Mouse (Mus musculus): ENCODE data around the gene Gm5724.

The Gm5724 gene

GRCm38 (mm10) chr6:141773710-141774109 lies at the start of gene Gm5724:
Gene Gm5724 (minus strand): TSS chr6:141773810.
- no peak for DNase-seq (ENCODE audit: low spot score)

GRCm38 (mm10) chr6:141797837-141798236 lies 24.2 kb upstream of the Gm5724 start:
- peak; percentile 5 for DNase-seq (ENCODE audit: low spot score)

GRCm38 (mm10) chr6:141774476-141774875 lies 866 bp upstream of the Gm5724 start:
- no peak for DNase-seq (ENCODE audit: low spot score)

- DNase-seq (ENCODE audit: low spot score) = no peak
Observed at GRCm38 (mm10) chr6:141691246-141691645, 82.4 kb downstream of the Gm5724 start.

GRCm38 (mm10) chr6:141687008-141687407 lies 86.6 kb downstream of the Gm5724 start:
- DNase-seq (ENCODE audit: low spot score) = no peak
